Mouse (Mus musculus): ENCODE data around the gene Nfib. TPM values are rescaled to one million over a fixed set of nuclear protein-coding genes. Genes with fewer than 3 reads are reported as not detected.

Nfib gene
- polyA plus RNA-seq, 1 experiment from 2014 or later = 72.0 TPM

DNA sequence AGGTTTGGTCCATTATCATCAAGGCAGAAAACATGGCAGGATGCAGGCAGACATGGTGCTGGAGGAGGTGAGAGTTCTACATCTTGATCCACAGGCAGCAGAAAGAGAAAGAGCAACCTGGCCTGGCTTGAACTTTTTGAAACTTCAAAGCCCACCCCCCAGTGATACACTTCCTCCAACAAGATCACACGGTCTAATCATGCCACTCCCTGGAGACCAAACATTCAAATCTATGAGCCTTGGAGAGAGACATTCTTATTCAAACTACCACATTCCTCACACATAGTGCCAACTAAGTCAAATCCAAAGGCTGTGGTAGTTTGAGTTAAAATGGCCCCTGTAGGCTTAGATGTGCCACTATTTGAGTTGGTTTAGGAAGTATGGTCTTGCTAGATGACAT, 104.9 kb downstream of the Nfib start:
- H3K4me1 ChIP-seq (ENCODE audit: control insufficient read depth, insufficient read depth, low read length) = 0 out of 2 replicates have a peak, but pooled peaks cover 3% of the 10 kb centered on the region
- WGBS = 78% methylated on average over 1 of the region's 1 CpGs
- no peak for ATAC-seq (ENCODE audit: low FRiP score, low TSS enrichment)
- no peak for DNase-seq
- H3K27ac ChIP-seq (replicated peaks; ENCODE audit: low read depth, low read length) = no peak overlapping the region
- no peaks in the 10 kb centered on the region for H3K36me3 ChIP-seq (ENCODE audit: control insufficient read depth, insufficient read depth, low read length)
- H3K4me2 ChIP-seq (ENCODE audit: low read length) = no peak overlapping the region
- H3K27me3 ChIP-seq (ENCODE audit: control insufficient read depth, insufficient read depth, low read length) = no peaks in the 10 kb centered on the region
- H3K9me3 ChIP-seq (ENCODE audit: control insufficient read depth, low read length) = no peaks in the 10 kb centered on the region; the same call in 1 of the 2 replicates
- H3K4me3 ChIP-seq (replicated peaks; ENCODE audit: low read depth, low read length) = no peak overlapping the region
- no peak overlapping the region for H3K9ac ChIP-seq (replicated peaks; ENCODE audit: low read length)

DNA sequence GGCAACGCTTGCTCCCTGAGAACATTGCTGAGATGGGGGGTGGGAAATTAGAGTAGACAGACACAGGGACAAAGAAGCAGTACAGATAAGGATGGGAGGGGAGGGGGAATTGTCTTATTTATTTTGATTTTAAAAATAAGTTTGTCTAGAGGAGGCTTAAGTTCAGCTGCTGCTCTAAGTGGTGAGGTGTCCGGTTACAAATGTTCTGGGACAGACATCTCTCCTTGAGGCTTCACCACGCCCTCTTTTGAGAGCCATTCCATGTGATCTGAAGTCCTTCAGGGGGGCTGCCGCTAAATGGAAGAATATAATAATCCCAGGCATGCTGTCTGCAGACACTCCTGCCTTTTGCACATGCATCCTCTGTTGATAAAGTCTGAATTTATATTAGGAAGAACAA, 107.1 kb downstream of the Nfib start:
- WGBS = 71% methylated on average over 4 of the region's 4 CpGs
- Histone ChIP-seq H3K4me2 (ENCODE audit: low read length) (no peak overlapping the region), H3K27ac (replicated peaks; ENCODE audit: low read depth, low read length) (no peak overlapping the region), H3K4me3 (replicated peaks; ENCODE audit: low read depth, low read length) (no peak overlapping the region), H3K9me3 (ENCODE audit: control insufficient read depth, low read length) (no peaks in the 10 kb centered on the region; the same call in 1 of the 2 replicates), H3K27me3 (ENCODE audit: control insufficient read depth, insufficient read depth, low read length) (no peaks in the 10 kb centered on the region), H3K36me3 (ENCODE audit: control insufficient read depth, insufficient read depth, low read length) (no peaks in the 10 kb centered on the region), H3K4me1 (ENCODE audit: control insufficient read depth, insufficient read depth, low read length) (0 out of 2 replicates have a peak, but pooled peaks cover 3% of the 10 kb centered on the region), H3K9ac (replicated peaks; ENCODE audit: low read length) (no peak overlapping the region)
- DNase-seq (no peak), ATAC-seq (ENCODE audit: low FRiP score, low TSS enrichment) (no peak)

DNA sequence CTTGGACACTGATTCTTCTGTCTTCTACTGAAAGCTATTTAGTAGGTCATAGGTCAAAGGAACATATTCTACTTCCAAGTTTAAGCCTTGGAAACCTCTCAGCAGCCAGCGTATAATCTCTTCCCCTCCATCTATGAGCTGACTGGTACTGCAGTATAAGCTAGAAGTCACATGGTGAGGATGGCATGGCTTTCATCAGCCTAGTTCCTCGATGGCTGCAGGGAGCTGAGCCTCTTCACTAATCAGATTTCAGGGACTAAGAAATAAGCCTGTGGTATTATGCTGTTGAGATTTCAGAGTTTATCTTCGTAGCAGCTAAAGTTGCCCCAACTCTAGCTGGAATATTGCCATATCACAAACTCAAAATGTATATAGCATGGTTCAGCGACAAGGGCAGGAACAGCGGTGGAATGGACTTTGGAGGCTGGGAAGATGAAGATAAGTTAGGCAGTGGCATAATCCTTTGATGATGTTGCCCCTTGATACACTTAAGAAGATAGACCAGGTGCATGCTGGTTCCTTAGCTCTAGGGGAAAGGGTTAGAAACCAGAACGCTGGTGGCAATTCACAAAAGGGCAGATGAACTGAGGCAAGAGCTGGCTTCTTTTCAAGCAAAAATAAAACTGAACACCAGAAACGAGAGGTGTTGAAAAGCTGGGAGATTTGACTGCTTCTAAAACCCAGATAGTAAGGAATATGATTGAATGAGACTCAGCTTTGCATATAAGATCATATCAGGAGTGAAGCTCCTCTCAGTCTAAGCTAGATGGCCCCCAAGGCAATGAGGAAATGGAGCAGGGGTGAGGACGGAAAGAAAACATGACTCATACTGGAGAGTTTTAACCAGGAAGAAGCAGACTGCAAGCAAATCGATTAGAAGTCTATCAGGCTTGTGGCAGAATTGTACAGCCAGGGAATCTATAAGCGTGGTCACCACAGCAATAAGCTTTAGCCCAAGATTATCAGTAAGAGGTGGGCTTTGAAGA, 111.6 kb downstream of the Nfib start:
- H3K9ac ChIP-seq (replicated peaks; ENCODE audit: low read length) = no peak overlapping the region
- H3K4me1 ChIP-seq (ENCODE audit: control insufficient read depth, insufficient read depth, low read length) = 0 out of 2 replicates have a peak, but pooled peaks cover 5% of the 10 kb centered on the region
- no peak overlapping the region for H3K4me3 ChIP-seq (replicated peaks; ENCODE audit: low read depth, low read length)
- H3K36me3 ChIP-seq (ENCODE audit: control insufficient read depth, insufficient read depth, low read length) = no peaks in the 10 kb centered on the region
- no peak overlapping the region for H3K27ac ChIP-seq (replicated peaks; ENCODE audit: low read depth, low read length)
- no peak for ATAC-seq (ENCODE audit: low FRiP score, low TSS enrichment)
- H3K9me3 ChIP-seq (ENCODE audit: control insufficient read depth, low read length) = no peaks in the 10 kb centered on the region
- H3K27me3 ChIP-seq (ENCODE audit: control insufficient read depth, insufficient read depth, low read length) = no peaks in the 10 kb centered on the region
- WGBS = 63% methylated on average over 10 of the region's 10 CpGs
- DNase-seq = no peak
- H3K4me2 ChIP-seq (ENCODE audit: low read length) = no peak overlapping the region

DNA sequence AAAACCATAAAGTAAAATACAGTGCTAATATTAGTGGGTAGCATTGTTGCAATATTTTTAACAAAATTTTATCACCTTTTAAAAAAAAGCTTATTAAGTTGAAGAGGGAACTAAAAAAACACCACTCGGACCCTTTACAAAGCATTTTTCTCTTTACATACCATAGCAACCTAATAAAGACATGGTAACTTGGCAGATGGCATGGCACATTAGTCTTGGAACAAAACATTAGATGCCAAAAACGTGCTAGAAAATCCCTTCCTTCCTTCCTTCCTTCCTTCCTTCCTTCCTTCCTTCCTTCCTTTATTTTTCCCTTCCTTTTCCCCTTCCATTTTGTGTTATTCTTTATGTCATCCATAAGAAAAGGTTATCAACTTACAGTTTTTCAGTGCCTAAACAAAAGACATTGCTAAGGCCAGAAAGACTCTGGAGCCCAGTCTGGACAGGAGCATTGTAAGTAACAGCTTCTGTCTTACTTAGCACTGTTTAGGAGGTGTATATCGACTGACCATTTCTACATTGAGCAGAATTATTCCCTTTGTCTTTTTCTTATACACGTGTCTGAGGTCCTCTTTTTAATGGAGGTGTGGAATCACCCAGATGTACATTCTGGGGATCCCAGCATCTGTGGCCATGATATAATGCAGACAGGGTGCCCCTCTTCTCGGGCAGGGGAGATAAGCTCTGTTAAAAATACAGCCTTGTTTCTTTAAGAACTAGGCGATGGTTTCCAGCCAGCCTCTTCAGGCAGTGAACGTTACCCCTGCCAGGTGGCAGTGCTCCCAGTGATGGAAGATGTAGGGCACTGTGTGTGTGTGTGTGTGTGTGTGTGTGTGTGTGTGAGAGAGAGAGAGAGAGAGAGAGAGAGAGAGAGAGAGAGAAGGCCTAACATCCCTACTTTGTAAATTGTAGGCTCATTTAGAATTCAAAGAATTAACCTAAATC, 113.2 kb downstream of the Nfib start:
- DNase-seq (peak; percentile 66), ATAC-seq (ENCODE audit: low FRiP score, low TSS enrichment) (no peak)
- 29% methylated on average over 7 of the region's 7 CpGs for WGBS
- Histone ChIP-seq H3K9me3 (ENCODE audit: control insufficient read depth, low read length) (no peaks in the 10 kb centered on the region), H3K4me1 (ENCODE audit: control insufficient read depth, insufficient read depth, low read length) (peaks cover 10% of the 10 kb centered on the region; the same call in 1 of the 2 replicates), H3K27ac (replicated peaks; ENCODE audit: low read depth, low read length) (no peak overlapping the region), H3K9ac (replicated peaks; ENCODE audit: low read length) (no peak overlapping the region), H3K36me3 (ENCODE audit: control insufficient read depth, insufficient read depth, low read length) (no peaks in the 10 kb centered on the region), H3K4me2 (ENCODE audit: low read length) (no peak overlapping the region), H3K4me3 (replicated peaks; ENCODE audit: low read depth, low read length) (no peak overlapping the region), H3K27me3 (ENCODE audit: control insufficient read depth, insufficient read depth, low read length) (no peaks in the 10 kb centered on the region)

DNA sequence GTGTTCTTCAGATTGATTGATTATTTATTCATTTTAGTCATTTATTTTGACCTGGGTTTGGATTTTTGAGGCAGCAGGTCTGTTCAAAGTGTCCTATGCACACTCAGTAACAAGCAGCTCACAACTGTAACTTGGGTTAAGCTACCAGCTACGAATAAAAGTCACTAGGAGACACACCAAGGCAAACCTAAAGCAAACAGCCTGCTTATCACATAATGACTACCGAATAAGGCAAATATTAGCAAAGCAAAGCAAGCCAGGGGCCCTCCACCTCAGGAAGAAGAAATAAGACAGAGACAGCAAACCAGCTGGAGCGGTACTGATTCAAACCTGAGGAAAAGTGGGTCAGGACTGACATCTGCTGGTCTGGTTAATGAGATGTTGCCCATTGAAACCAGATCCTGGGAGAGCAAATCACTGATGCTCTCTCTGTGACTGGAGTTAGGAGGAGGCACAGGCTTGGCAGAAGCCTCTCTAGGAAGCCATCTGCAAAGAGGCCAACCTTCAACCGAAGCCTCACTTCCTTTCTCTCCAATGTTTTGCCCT, 116.1 kb downstream of the Nfib start:
- H3K4me3 ChIP-seq (replicated peaks; ENCODE audit: low read depth, low read length) = no peak overlapping the region
- DNase-seq (peak; percentile 79), ATAC-seq (ENCODE audit: low FRiP score, low TSS enrichment) (no peak; the same call in 1 of the 2 replicates)
- H3K27ac ChIP-seq (replicated peaks; ENCODE audit: low read depth, low read length) = no peak overlapping the region
- H3K9me3 ChIP-seq (ENCODE audit: control insufficient read depth, low read length) = no peaks in the 10 kb centered on the region
- no peaks in the 10 kb centered on the region for H3K36me3 ChIP-seq (ENCODE audit: control insufficient read depth, insufficient read depth, low read length)
- peaks cover 14% of the 10 kb centered on the region; the same call in 1 of the 2 replicates for H3K4me1 ChIP-seq (ENCODE audit: control insufficient read depth, insufficient read depth, low read length)
- no peaks in the 10 kb centered on the region for H3K27me3 ChIP-seq (ENCODE audit: control insufficient read depth, insufficient read depth, low read length)
- H3K9ac ChIP-seq (replicated peaks; ENCODE audit: low read length) = no peak overlapping the region
- H3K4me2 ChIP-seq (ENCODE audit: low read length) = no peak overlapping the region
- 30% methylated on average over 4 of the region's 4 CpGs for WGBS

DNA sequence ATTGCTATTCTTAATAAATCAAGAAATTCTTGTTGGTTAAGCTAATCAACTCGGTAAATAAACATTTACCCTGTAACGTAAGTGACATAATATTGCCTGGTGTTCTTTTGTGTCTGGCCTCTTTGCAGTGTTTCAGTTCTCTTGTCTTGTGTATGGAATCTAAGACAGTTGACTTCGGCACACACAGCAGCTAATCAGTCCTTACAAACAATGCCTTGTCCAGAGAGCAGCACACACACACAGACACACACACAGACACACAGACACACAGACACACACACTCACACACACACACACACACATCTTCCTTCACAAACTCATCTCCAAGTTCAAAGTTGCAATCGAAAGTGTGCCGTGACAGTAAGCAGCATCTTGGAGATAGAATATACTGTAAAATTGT, 116.8 kb downstream of the Nfib start:
- Histone ChIP-seq H3K4me1 (ENCODE audit: control insufficient read depth, insufficient read depth, low read length) (peaks cover 16% of the 10 kb centered on the region; the same call in 1 of the 2 replicates), H3K9me3 (ENCODE audit: control insufficient read depth, low read length) (no peaks in the 10 kb centered on the region), H3K4me3 (replicated peaks; ENCODE audit: low read depth, low read length) (no peak overlapping the region), H3K4me2 (ENCODE audit: low read length) (no peak overlapping the region), H3K36me3 (ENCODE audit: control insufficient read depth, insufficient read depth, low read length) (no peaks in the 10 kb centered on the region), H3K27me3 (ENCODE audit: control insufficient read depth, insufficient read depth, low read length) (no peaks in the 10 kb centered on the region), H3K27ac (replicated peaks; ENCODE audit: low read depth, low read length) (no peak overlapping the region), H3K9ac (replicated peaks; ENCODE audit: low read length) (no peak overlapping the region)
- no peak for ATAC-seq (ENCODE audit: low FRiP score, low TSS enrichment)
- DNase-seq = no peak
- 68% methylated on average over 5 of the region's 5 CpGs for WGBS

DNA sequence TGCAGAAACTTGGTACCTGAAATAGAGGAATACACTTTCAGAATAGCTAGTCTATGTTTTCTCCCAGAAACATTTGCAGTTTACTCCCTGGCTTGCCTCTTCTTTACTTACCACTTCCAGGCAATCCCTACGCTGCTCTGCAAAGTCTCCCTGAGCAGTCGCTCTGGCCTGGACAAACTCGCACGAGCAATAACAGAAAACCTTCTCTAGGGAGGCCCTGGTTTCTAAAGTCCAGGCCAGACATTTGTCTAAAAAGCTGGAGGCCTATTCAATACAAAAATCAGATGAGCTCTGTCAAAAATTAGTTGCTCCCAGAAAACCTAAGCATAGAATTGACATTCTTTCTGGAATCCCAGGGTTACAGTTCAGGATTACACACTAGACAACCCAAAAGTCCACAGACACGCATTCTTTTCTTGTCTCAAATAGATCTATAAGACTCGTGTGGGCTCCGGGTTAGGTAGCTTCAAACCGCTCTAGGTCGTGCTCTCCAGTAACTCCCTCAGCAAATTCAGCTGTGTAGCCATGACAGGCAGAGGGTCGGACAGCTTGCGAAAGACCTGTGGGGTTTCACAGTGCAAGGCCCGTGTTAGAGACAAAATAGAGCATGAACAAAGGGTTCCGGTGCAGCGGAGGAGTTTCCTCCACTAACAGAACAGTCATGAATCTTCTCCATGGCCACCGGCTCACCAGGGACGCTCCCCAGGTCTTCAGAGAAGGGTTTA, 118.2 kb downstream of the Nfib start:
- Histone ChIP-seq H3K4me2 (ENCODE audit: low read length) (no peak overlapping the region), H3K4me1 (ENCODE audit: control insufficient read depth, insufficient read depth, low read length) (peaks cover 16% of the 10 kb centered on the region; the same call in 1 of the 2 replicates), H3K9me3 (ENCODE audit: control insufficient read depth, low read length) (no peaks in the 10 kb centered on the region), H3K4me3 (replicated peaks; ENCODE audit: low read depth, low read length) (no peak overlapping the region), H3K9ac (replicated peaks; ENCODE audit: low read length) (no peak overlapping the region), H3K36me3 (ENCODE audit: control insufficient read depth, insufficient read depth, low read length) (no peaks in the 10 kb centered on the region), H3K27ac (replicated peaks; ENCODE audit: low read depth, low read length) (no peak overlapping the region), H3K27me3 (ENCODE audit: control insufficient read depth, insufficient read depth, low read length) (no peaks in the 10 kb centered on the region)
- DNase-seq (peak; percentile 30), ATAC-seq (ENCODE audit: low FRiP score, low TSS enrichment) (no peak)
- WGBS = 46% methylated on average over 16 of the region's 16 CpGs

DNA sequence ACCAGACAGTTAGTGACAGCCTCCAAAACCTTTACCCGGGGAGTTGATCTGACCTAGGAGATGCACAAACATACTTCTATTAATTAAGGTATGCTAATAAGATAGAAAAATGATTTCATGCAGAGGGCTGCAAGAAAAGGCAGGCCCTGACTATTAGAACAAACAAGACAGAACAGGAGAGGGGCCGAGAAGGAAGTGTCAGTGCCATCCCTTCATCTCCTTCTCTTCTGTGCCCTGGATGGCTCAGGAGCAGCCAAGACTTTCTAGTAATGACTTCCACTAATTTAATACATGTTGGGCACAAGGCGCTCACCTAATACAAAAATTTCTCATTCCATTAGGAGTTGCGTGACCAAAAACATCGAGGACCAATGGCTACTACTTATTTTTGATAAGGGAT, 118.9 kb downstream of the Nfib start:
- H3K36me3 ChIP-seq (ENCODE audit: control insufficient read depth, insufficient read depth, low read length) = no peaks in the 10 kb centered on the region
- no peak overlapping the region for H3K4me2 ChIP-seq (ENCODE audit: low read length)
- ATAC-seq (ENCODE audit: low FRiP score, low TSS enrichment) (no peak), DNase-seq (no peak)
- peaks cover 16% of the 10 kb centered on the region; the same call in 1 of the 2 replicates for H3K4me1 ChIP-seq (ENCODE audit: control insufficient read depth, insufficient read depth, low read length)
- H3K9me3 ChIP-seq (ENCODE audit: control insufficient read depth, low read length) = no peaks in the 10 kb centered on the region
- no peak overlapping the region for H3K4me3 ChIP-seq (replicated peaks; ENCODE audit: low read depth, low read length)
- WGBS = 87% methylated on average over 5 of the region's 5 CpGs
- no peaks in the 10 kb centered on the region for H3K27me3 ChIP-seq (ENCODE audit: control insufficient read depth, insufficient read depth, low read length)
- H3K27ac ChIP-seq (replicated peaks; ENCODE audit: low read depth, low read length) = no peak overlapping the region
- H3K9ac ChIP-seq (replicated peaks; ENCODE audit: low read length) = no peak overlapping the region
